Mouse (Mus musculus) heart, embryonic 16.5 days (tissue): ENCODE results near the gene Zfp644. TPM values are rescaled to one million over a fixed set of nuclear protein-coding genes. Genes with fewer than 3 reads are reported as not detected.

ENCODE experiments used
- ATAC-seq: fragments of 200-750 bp; cut with Nextera tagmentation; replicated peaks from 2 replicates; pipeline ENCODE4 v1.8.0; 2017; ENCODE audit warnings: moderate number of reproducible peaks; ENCODE audit not compliant: insufficient read depth, low FRiP score; ENCODE audit errors: extremely low read depth
- H3K27ac ChIP-seq: fragments of 300-500 bp; sonication (generic); 2 replicates; pipeline ENCODE4 v1.5.1; 2014; ENCODE audit warnings: mild to moderate bottlenecking, low read length, control low read depth, moderate library complexity
- H3K27me3 ChIP-seq: fragments of 300-500 bp; sonication (generic); 2 replicates; pipeline ENCODE4 v1.6.1; 2014; ENCODE audit warnings: low read length, mixed read lengths; ENCODE audit not compliant: control insufficient read depth, insufficient read depth
- H3K36me3 ChIP-seq: fragments of 300-500 bp; sonication (generic); 2 replicates; pipeline ENCODE4 v1.6.1; 2014; ENCODE audit not compliant: control insufficient read depth, insufficient read depth
- H3K4me1 ChIP-seq: fragments of 300-500 bp; sonication (generic); 2 replicates; pipeline ENCODE4 v1.6.1; 2014; ENCODE audit warnings: low read length, mixed read lengths; ENCODE audit not compliant: control insufficient read depth, insufficient read depth
- H3K4me2 ChIP-seq: fragments of 300-500 bp; sonication (generic); 2 replicates; pipeline ENCODE4 v1.6.1; 2014; ENCODE audit warnings: low read depth, mild to moderate bottlenecking, control low read depth, low read length
- H3K4me3 ChIP-seq: fragments of 300-500 bp; sonication (generic); 2 replicates; pipeline ENCODE4 v1.5.1; 2014; ENCODE audit warnings: mild to moderate bottlenecking, control low read depth, low read length
- H3K9ac ChIP-seq: fragments of 300-500 bp; sonication (generic); 2 replicates; pipeline ENCODE4 v1.6.1; 2014; ENCODE audit warnings: low read length, control low read depth
- H3K9me3 ChIP-seq: fragments of 300-500 bp; sonication (generic); replicated peaks from 2 replicates; pipeline ENCODE4 v1.6.1; 2016; ENCODE audit warnings: low read length; ENCODE audit not compliant: control insufficient read depth
- WGBS: fragments of 180-500 bp; shearing (Covaris S2); extraction: QIAGEN DNeasy Blood & Tissue Kit; methylation state at CpG from one replicate; pipeline ENCODE4 v1.1.7; 2014; 5-methylcytosine and 5-hydroxymethylcytosine counted together
- polyA plus RNA-seq: library from polyadenylated mRNA; unstranded; fragments of >200 nt; fragmentation: Nextera tagmentation; extraction: Ambion mirVana; gene quantifications from 2 replicates; pipeline ENCODE4 v1.2.1, GENCODE M21; 2015

Gene Zfp644
- polyA plus RNA-seq, 1 experiment from 2014 or later, result 35.8 TPM

GRCm38 (mm10) chr5:106574560-106574946 is 122.5 kb downstream of the Zfp644 start:
- Histone ChIP-seq H3K27me3 (peaks cover 5% of the 10 kb centered on the region), H3K9ac (peak overlapping the region; percentile 55), H3K27ac (no peak overlapping the region), H3K4me2 (peak overlapping the region; percentile 87), H3K9me3 (no peaks in the 10 kb centered on the region), H3K4me3 (peak overlapping the region; percentile 56), H3K36me3 (no peaks in the 10 kb centered on the region), H3K4me1 (peaks cover 4% of the 10 kb centered on the region; the same call in 1 of the 2 replicates)
- WGBS, result under 1% methylated on average over 45 of the region's 45 CpGs
- ATAC-seq, result peak; percentile 91

DNA sequence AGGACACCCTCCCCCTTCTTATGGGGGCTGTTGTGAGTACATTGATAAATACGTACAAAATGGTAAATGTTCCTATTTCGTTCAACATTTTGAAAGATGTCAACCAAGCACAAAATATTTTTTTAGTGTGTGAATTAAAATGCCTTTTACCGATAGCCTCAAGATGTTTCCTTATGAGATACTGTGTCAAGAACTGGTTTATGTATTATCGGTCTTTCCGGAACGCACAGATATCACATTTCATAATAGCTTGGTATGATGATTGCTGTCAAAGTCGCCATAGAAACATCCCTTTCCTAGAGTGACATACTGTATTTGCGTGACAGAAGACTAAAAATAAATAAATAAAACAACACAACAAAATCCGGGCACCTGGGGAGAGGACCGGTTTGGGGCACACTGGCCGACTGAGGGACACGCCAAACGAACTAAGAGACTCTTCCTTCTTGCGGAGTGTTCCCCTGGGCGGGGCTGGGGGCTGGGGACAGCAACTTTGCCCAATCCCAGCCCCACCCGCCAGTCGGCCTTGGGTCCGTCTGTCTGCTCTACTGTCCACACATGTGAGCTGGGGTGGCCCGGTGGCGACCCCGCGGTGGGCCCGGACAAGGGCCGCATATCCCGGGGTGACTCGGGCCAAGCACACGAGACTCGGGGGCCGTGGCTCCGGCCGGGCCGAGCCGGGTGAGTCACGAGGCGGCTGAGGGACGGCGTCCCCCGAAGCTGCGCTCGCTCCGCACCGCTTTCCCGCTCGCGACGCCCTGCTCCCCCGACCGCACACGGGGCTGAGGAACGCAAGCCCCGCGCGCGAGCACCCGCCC is 123.1 kb downstream of the Zfp644 start:
- 6% methylated on average over 55 of the region's 55 CpGs for WGBS

More for the DNA sequence above, 123.1 kb downstream of the Zfp644 start:
- Histone ChIP-seq H3K36me3 (no peaks in the 10 kb centered on the region), H3K9ac (peak overlapping the region; percentile 55), H3K27ac (no peak overlapping the region), H3K9me3 (no peaks in the 10 kb centered on the region), H3K27me3 (peaks cover 5% of the 10 kb centered on the region), H3K4me3 (peak overlapping the region; percentile 56), H3K4me2 (peak overlapping the region; percentile 87), H3K4me1 (peaks cover 4% of the 10 kb centered on the region; the same call in 1 of the 2 replicates)
- ATAC-seq, result peak; percentile 66

Other genes with a start within 250 kb of the Zfp644 start
- gene Barhl2, start 239.1 kb downstream of the Zfp644 start, polyA plus RNA-seq, result not detected in 2 replicates
- not detected in 2 replicates for gene Gm17304, start 88.2 kb downstream of the Zfp644 start, polyA plus RNA-seq
- 0.30 and 0.32 TPM in 2 replicates for gene Hfm1, start 229.0 kb upstream of the Zfp644 start, polyA plus RNA-seq